Mouse (Mus musculus): ENCODE data around the gene Pik3cb. TPM values are rescaled to one million over a fixed set of nuclear protein-coding genes. Genes with fewer than 3 reads are reported as not detected.

Gene Pik3cb
- polyA plus RNA-seq (2012; rRNA removed; ENCODE audit: low replicate concordance): 6.5 and 8.6 TPM in 2 replicates

DNA sequence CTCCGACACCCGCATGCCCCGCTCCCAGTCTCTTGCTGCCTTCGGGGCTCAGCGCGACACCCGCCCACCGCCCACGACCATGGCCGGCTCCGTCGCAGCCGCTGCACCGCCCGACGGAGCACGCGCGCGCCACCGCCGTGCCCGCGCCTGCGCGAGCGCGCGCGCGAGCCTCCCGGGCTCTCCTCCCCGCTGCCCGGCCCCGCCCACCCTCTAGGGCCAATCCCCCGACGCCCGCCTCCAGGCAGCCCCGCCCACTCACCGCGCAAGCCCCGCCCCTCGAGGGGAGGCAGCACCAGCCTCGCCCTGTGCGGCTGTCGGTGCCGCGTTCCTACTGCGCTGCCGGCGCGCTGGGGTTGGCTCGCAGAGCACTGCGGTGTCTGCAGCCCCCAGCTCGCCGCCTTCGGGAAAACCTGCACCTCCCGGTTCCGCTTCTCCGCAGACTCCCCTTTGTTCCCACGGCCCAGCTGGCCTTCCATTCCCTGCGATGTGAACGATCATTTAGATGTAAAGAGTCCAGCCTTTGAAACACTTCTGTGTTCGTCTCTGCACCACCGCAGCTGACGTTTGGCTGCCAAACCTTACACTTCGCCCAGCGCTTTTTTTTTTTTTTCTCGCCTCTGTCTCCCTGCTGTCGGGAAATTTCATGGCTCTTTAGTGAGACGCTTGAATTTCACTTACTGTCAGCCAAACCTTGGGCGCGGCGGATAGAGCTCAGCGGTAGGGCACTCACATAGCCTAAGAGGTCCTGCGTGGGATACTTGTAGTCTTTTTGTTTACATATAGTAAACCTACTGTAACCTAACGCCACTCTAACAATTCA lies at the start of gene Pik3cb:
Gene Pik3cb, minus strand, starts transcription at position 559 of the 820 bp plus-strand sequence.

DNA sequence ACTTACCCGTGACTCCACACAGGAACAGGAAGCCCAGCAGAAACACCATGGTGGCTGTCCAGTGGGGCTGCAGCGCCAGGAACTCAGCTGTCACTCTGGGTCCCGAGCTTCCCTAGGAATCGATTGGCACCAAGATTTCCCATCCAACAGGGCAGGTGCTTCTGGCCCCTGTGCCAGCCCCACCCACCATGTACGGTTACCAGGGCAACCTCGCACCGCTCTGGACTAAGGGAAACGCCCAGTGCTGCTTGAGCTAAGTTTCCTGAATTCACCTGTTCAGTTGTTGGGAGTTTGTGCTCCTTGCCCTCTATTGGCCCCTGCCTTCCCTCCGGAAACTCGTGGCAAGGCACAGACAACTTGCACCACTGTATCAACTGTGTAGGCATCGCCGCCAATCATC lies 104.8 kb downstream of the Pik3cb start, which contains the start of gene Gm1123:
Gene Gm1123, minus strand, starts transcription at position 141 of the 400 bp plus-strand sequence.

Other genes with a start within 250 kb of the Pik3cb start
- gene 7420426K07Rik, start 237.5 kb downstream of the Pik3cb start, polyA plus RNA-seq (2012; rRNA removed; ENCODE audit: low replicate concordance): not detected in 2 replicates
- gene Foxl2, start 185.3 kb downstream of the Pik3cb start, polyA plus RNA-seq (2012; rRNA removed; ENCODE audit: low replicate concordance): not detected in 2 replicates
- 2.1 and 2.3 TPM in 2 replicates for gene Faim, start 154.2 kb downstream of the Pik3cb start, polyA plus RNA-seq (2012; rRNA removed; ENCODE audit: low replicate concordance)
- gene Gm1123, start 104.9 kb downstream of the Pik3cb start, polyA plus RNA-seq (2012; rRNA removed; ENCODE audit: low replicate concordance): 0.19 TPM in 1 of 2 replicates, not detected in the other
- not detected in 2 replicates for gene Faiml, start 96.6 kb upstream of the Pik3cb start, polyA plus RNA-seq (2012; rRNA removed; ENCODE audit: low replicate concordance)
- gene Cep70, start 102.7 kb upstream of the Pik3cb start, polyA plus RNA-seq (2012; rRNA removed; ENCODE audit: low replicate concordance): 3.6 and 3.9 TPM in 2 replicates
- 5.7 and 6.3 TPM in 2 replicates for gene Esyt3, start 217.9 kb upstream of the Pik3cb start, polyA plus RNA-seq (2012; rRNA removed; ENCODE audit: low replicate concordance)